Mouse (Mus musculus) intestine, embryonic 14.5 days (tissue): Measurements from ENCODE around the gene Btbd6. TPM values are rescaled to one million over a fixed set of nuclear protein-coding genes. Genes with fewer than 3 reads are reported as not detected.
A peak's percentile ranks its signal among the peaks of the same experiment; 100 is the strongest.

Source experiments
- ATAC-seq: fragments of 200-750 bp; cut with Nextera tagmentation; replicated peaks from 2 replicates; pipeline ENCODE4 v1.8.0; 2017; ENCODE audit warnings: low read depth, moderate number of reproducible peaks, moderate TSS enrichment, moderate library complexity; ENCODE audit not compliant: low FRiP score, low TSS enrichment
- DNase-seq: peaks from one replicate; pipeline ENCODE4 v3.0.0-alpha.2; 2018; ENCODE audit warnings: low spot score
- H3K27ac ChIP-seq: fragments of 300-500 bp; sonication (generic); 2 replicates; pipeline ENCODE4 v1.5.1; 2014; ENCODE audit warnings: low read depth, mild to moderate bottlenecking, control low read depth
- H3K27me3 ChIP-seq: fragments of 300-500 bp; sonication (generic); replicated peaks from 2 replicates; pipeline ENCODE4 v1.6.1; 2014; ENCODE audit warnings: low read length, control low read depth; ENCODE audit not compliant: control insufficient read depth, insufficient read depth
- H3K36me3 ChIP-seq: fragments of 300-500 bp; sonication (generic); 2 replicates; pipeline ENCODE4 v1.6.1; 2014; ENCODE audit warnings: low read length, control low read depth; ENCODE audit not compliant: control insufficient read depth, insufficient read depth
- H3K4me1 ChIP-seq: fragments of 300-500 bp; sonication (generic); replicated peaks from 2 replicates; pipeline ENCODE4 v1.6.1; 2014; ENCODE audit warnings: low read length, control low read depth, mixed read lengths; ENCODE audit not compliant: control insufficient read depth, insufficient read depth
- H3K4me2 ChIP-seq: fragments of 300-500 bp; sonication (generic); 2 replicates; pipeline ENCODE4 v1.6.1; 2014; ENCODE audit warnings: low read length
- H3K4me3 ChIP-seq: fragments of 300-500 bp; sonication (generic); 2 replicates; pipeline ENCODE4 v1.5.1; 2014; ENCODE audit warnings: low read depth, low read length, control low read depth, mixed read lengths
- H3K9ac ChIP-seq: fragments of 300-500 bp; sonication (generic); 2 replicates; pipeline ENCODE4 v1.6.1; 2014; ENCODE audit warnings: mild to moderate bottlenecking, low read length
- H3K9me3 ChIP-seq: fragments of 300-500 bp; sonication (generic); 2 replicates; pipeline ENCODE4 v1.6.1; 2016; ENCODE audit warnings: low read length, control low read depth; ENCODE audit not compliant: control insufficient read depth
- WGBS: fragments of 180-500 bp; shearing (Covaris S2); extraction: QIAGEN DNeasy Blood & Tissue Kit; methylation state at CpG from one replicate; pipeline ENCODE4 v1.1.7; 2014; 5-methylcytosine and 5-hydroxymethylcytosine counted together
- polyA plus RNA-seq: library from polyadenylated mRNA; unstranded; fragments of >200 nt; fragmentation: Nextera tagmentation; extraction: Ambion mirVana; gene quantifications from 2 replicates; pipeline ENCODE4 v1.2.1, GENCODE M21; 2014

Btbd6 gene
- polyA plus RNA-seq, 1 experiment from 2014 or later: 21.7 TPM

GRCm38 (mm10) chr12:112938873-112939565 lies 37.3 kb upstream of the Btbd6 start:
- ATAC-seq: no peak
- H3K9ac ChIP-seq: no peak overlapping the region
- H3K4me3 ChIP-seq: no peak overlapping the region
- peaks cover 13% of the 10 kb centered on the region for H3K4me1 ChIP-seq
- H3K36me3 ChIP-seq: no peaks in the 10 kb centered on the region
- no peaks in the 10 kb centered on the region for H3K9me3 ChIP-seq
- no peak overlapping the region for H3K4me2 ChIP-seq
- no peaks in the 10 kb centered on the region for H3K27me3 ChIP-seq
- 54% methylated on average over 10 of the region's 10 CpGs for WGBS
- no peak overlapping the region for H3K27ac ChIP-seq
- DNase-seq: no peak

GRCm38 (mm10) chr12:112940238-112940637 lies 36.0 kb upstream of the Btbd6 start:
- Histone ChIP-seq H3K9ac (no peak overlapping the region), H3K4me1 (peaks cover 13% of the 10 kb centered on the region), H3K36me3 (no peaks in the 10 kb centered on the region), H3K27ac (no peak overlapping the region), H3K4me3 (no peak overlapping the region), H3K27me3 (no peaks in the 10 kb centered on the region), H3K9me3 (no peaks in the 10 kb centered on the region), H3K4me2 (no peak overlapping the region)
- ATAC-seq: no peak
- 87% methylated on average over 4 of the region's 4 CpGs for WGBS
- no peak for DNase-seq

DNA sequence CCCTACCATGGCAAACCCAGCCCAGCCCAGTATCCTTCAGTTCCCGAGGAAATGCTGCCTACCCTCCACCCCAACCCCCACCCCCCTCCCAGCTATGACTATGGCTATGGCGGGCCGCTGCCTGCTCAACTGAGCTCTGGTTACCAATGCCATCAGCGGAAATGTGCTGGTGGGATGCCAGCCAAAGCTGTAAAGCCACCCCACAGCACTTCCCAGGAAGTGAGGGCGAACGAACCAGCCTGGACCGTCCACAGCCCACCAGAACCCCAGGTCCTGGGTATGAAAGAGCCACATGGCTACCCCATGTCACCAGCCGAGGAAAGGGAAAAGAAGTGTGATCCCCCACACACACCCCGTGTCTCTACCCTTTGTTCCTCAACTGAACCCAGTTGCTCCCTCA lies 35.6 kb upstream of the Btbd6 start:
- Histone ChIP-seq H3K27me3 (no peaks in the 10 kb centered on the region), H3K4me1 (peaks cover 13% of the 10 kb centered on the region), H3K27ac (no peak overlapping the region), H3K4me2 (peak overlapping the region; percentile 75; the same call in 1 of the 2 replicates), H3K9me3 (no peaks in the 10 kb centered on the region), H3K36me3 (no peaks in the 10 kb centered on the region), H3K9ac (no peak overlapping the region), H3K4me3 (no peak overlapping the region)
- no peak for DNase-seq
- no peak for ATAC-seq
- 79% methylated on average over 9 of the region's 9 CpGs for WGBS

DNA sequence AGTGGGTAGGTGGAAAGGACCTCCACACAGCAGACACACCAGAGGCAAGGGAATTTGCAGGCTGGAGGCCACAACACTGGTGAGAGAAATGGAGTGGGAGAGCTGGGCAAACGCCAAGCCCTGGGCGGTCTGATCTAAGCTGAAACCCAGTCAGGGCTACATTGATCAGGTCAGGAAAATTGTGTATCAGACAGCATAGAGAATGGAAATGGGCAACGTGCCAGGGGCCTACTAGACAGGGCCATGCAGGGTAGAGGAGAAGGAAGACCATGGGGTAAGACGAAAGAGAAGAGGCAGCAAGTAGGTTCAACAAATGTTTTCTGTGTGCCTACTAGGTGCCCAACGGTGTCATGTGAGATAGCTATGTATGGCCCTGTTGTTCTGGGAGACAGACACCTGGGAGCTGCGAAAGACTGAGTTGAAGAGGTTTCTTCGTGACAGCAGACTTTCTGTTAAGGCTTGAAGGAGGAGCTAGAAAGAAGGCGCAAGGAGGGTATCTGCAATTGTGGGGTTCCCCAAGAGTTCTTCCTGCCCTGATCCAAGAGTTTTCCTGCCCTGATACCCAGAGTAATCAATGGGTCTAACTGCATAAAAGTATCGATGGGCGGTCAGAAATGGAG lies 35.0 kb upstream of the Btbd6 start:
- H3K4me2 ChIP-seq: peak overlapping the region; percentile 75
- peak overlapping the region; percentile 74 for H3K4me3 ChIP-seq
- WGBS: 41% methylated on average over 10 of the region's 10 CpGs
- peak overlapping the region; percentile 60 for H3K9ac ChIP-seq
- peak overlapping the region; percentile 79; the same call in 1 of the 2 replicates for H3K27ac ChIP-seq
- no peaks in the 10 kb centered on the region for H3K9me3 ChIP-seq
- ATAC-seq: no peak; the same call in 1 of the 2 replicates
- H3K27me3 ChIP-seq: no peaks in the 10 kb centered on the region
- H3K4me1 ChIP-seq: peaks cover 13% of the 10 kb centered on the region
- no peak for DNase-seq
- H3K36me3 ChIP-seq: no peaks in the 10 kb centered on the region

DNA sequence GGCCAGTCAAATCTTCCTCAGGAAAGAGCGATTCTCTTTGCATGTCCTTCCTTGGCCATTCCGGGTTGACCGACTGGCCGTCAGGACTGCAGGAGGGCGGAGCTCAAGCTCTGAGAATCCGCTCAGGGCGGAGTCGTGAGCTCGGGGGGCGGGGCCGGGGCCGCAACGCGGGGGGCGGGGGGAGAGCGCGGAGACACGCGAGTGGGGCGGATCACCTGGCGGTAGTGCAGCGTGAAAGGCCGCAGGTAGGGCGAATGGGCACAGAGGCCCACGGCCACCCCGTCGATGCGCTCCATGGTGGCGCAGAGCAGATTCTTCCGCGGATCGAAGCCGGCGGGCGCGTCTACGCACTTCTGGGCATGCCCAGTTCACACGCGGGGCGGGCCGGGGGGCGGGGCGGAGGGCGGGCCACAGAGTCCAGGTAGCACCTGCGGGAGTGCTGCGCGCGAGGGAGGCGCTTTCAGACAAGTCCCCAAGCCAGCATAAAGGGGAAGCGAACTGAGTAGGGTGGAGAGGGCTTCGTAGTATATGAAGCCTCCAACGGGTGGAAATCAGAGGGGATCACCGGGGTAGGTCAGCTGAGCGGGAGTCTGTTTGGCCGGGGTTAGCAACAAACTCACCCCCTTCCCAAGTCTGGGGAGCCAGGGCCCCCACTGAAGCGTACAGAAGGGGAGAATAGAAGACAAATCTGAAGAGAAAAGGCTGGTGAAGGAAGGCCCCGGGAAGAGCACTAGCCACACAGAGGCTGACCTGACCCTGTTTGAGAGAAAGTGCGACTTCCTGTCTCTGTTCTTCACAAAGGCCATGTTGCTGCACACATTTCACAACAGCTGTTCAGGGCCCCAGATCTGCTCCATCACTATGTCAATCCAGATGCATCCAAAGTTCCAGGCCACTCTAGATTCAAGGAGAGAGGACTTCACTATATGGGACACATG lies 34.2 kb upstream of the Btbd6 start, which contains the start of gene Nudt14:
TSS of gene Nudt14 (minus strand) at position 349 of the 938 bp plus-strand sequence.
- Histone ChIP-seq H3K4me2 (peak within 1 kb of the TSS; percentile 75), H3K27me3 (no peaks in the 10 kb centered on the region), H3K36me3 (no peaks in the 10 kb centered on the region), H3K9ac (peak within 1 kb of the TSS; percentile 60), H3K4me3 (peak within 1 kb of the TSS; percentile 74), H3K9me3 (no peaks in the 10 kb centered on the region), H3K4me1 (peaks cover 13% of the 10 kb centered on the region), H3K27ac (peak within 1 kb of the TSS; percentile 79)
- DNase-seq (peak; percentile 90), ATAC-seq (peak; percentile 80)
- WGBS: 1% methylated on average over 56 of the region's 58 CpGs

- ATAC-seq: no peak
- 70% methylated on average over 2 of the region's 2 CpGs for WGBS
Observed at GRCm38 (mm10) chr12:112943669-112944068, 32.6 kb upstream of the Btbd6 start.

GRCm38 (mm10) chr12:112947307-112947706 lies 29.0 kb upstream of the Btbd6 start:
- Histone ChIP-seq H3K27ac (no peak overlapping the region), H3K4me3 (no peak overlapping the region), H3K4me1 (no peaks in the 10 kb centered on the region; the same call in none of the 2 replicates), H3K9me3 (no peaks in the 10 kb centered on the region), H3K27me3 (no peaks in the 10 kb centered on the region), H3K36me3 (no peaks in the 10 kb centered on the region), H3K4me2 (no peak overlapping the region), H3K9ac (no peak overlapping the region)
- no peak for ATAC-seq
- no peak for DNase-seq
- 32% methylated on average over 4 of the region's 4 CpGs for WGBS

More at GRCm38 (mm10) chr12:112943669-112944068, 32.6 kb upstream of the Btbd6 start:
- peaks cover 9% of the 10 kb centered on the region for H3K4me1 ChIP-seq
- no peaks in the 10 kb centered on the region for H3K27me3 ChIP-seq
- H3K9ac ChIP-seq: no peak overlapping the region
- no peaks in the 10 kb centered on the region for H3K9me3 ChIP-seq
- H3K27ac ChIP-seq: no peak overlapping the region
- no peak overlapping the region for H3K4me2 ChIP-seq
- H3K36me3 ChIP-seq: no peaks in the 10 kb centered on the region
- no peak for DNase-seq
- no peak overlapping the region for H3K4me3 ChIP-seq

DNA sequence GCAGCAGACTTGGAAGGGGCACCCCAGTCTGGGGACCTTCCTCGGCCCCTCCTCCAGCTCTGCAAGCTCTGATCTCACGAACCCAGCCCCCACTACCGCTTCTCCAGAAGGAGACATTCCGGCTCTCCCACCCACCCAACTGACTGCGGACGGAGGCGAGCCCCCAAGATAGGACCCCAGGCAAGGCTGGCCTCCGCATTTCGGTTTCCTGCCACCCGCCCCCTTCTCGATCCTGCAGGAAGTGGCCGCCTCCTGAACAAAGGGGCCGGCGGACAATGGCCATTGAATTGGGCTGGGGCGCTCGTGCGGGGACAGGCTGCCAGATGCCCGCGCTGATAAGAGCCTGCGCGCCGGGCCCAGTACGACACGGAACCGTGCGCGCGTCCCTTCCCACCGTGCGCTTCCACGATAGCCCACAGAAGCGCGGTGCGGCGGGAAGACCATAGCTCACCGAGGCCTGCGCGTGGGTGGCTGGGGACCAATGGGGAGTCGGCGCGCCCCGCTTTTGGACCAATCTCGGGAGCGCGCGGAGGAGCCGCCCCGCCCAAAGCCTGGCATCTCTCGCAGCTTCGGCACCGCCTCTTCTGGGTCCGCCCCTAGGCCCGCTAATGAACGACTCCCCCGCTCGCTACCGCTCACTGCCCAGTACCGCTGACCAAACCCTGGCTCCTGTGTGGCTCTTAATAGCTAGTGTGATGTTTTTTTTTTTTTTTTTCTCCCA lies 26.1 kb upstream of the Btbd6 start:
- no peaks in the 10 kb centered on the region; the same call in none of the 2 replicates for H3K4me1 ChIP-seq
- peak; percentile 91 for DNase-seq
- H3K9me3 ChIP-seq: no peaks in the 10 kb centered on the region
- no peaks in the 10 kb centered on the region for H3K27me3 ChIP-seq
- WGBS: under 1% methylated on average over 58 of the region's 58 CpGs
- peak overlapping the region; percentile 67 for H3K9ac ChIP-seq
- no peaks in the 10 kb centered on the region for H3K36me3 ChIP-seq
- H3K27ac ChIP-seq: peak overlapping the region; percentile 62
- H3K4me2 ChIP-seq: peak overlapping the region; percentile 63
- ATAC-seq: peak; percentile 80
- H3K4me3 ChIP-seq: peak overlapping the region; percentile 54
